Mouse (Mus musculus) lung, embryonic 15.5 days (tissue): ENCODE measurements around the gene Gmpr2. TPM values are rescaled to one million over a fixed set of nuclear protein-coding genes. Genes with fewer than 3 reads are reported as not detected.

Experiments used
- polyA plus RNA-seq: library from polyadenylated mRNA; unstranded; fragments of >200 nt; fragmentation: Nextera tagmentation; extraction: Ambion mirVana; gene quantifications from 2 replicates; pipeline ENCODE4 v1.2.1, GENCODE M21; 2015

Gmpr2 gene
- polyA plus RNA-seq, 1 experiment from 2014 or later: 68.1 TPM

Other genes with a start within 250 kb of the Gmpr2 start
- 112 and 114 TPM in 2 replicates for gene Dhrs4, start 193.2 kb upstream of the Gmpr2 start, polyA plus RNA-seq
- gene Carmil3, start 181.3 kb upstream of the Gmpr2 start, polyA plus RNA-seq: 1.3 and 1.6 TPM in 2 replicates
- 0.11 and 0.23 TPM in 2 replicates for gene Cpne6, start 161.5 kb upstream of the Gmpr2 start, polyA plus RNA-seq
- gene Nrl, start 147.0 kb upstream of the Gmpr2 start, polyA plus RNA-seq: not detected in 2 replicates
- gene Pck2, start 131.7 kb upstream of the Gmpr2 start, polyA plus RNA-seq: 66.0 and 67.2 TPM in 2 replicates
- gene Dcaf11, start 111.9 kb upstream of the Gmpr2 start, polyA plus RNA-seq: 67.7 and 72.6 TPM in 2 replicates
- 0.79 and 1.2 TPM in 2 replicates for gene A730061H03Rik, start 111.5 kb upstream of the Gmpr2 start, polyA plus RNA-seq
- 3.3 and 3.7 TPM in 2 replicates for gene Fitm1, start 96.3 kb upstream of the Gmpr2 start, polyA plus RNA-seq
- gene Psme1, start 93.8 kb upstream of the Gmpr2 start, polyA plus RNA-seq: 168 and 171 TPM in 2 replicates
- gene Emc9, start 86.6 kb upstream of the Gmpr2 start, polyA plus RNA-seq: 4.1 and 5.1 TPM in 2 replicates
- 234 and 238 TPM in 2 replicates for gene Psme2, start 80.8 kb upstream of the Gmpr2 start, polyA plus RNA-seq
- gene Rnf31, start 80.2 kb upstream of the Gmpr2 start, polyA plus RNA-seq: 14.5 and 16.0 TPM in 2 replicates
- gene Irf9, start 68.4 kb upstream of the Gmpr2 start, polyA plus RNA-seq: 12.5 and 14.4 TPM in 2 replicates
- gene Rec8, start 53.9 kb upstream of the Gmpr2 start, polyA plus RNA-seq: 22.9 and 25.5 TPM in 2 replicates
- 81.2 and 95.6 TPM in 2 replicates for gene Ipo4, start 36.0 kb upstream of the Gmpr2 start, polyA plus RNA-seq
- gene Gm49378, start 34.0 kb upstream of the Gmpr2 start, polyA plus RNA-seq: 0.44 and 2.0 TPM in 2 replicates
- gene Tm9sf1, start 28.1 kb upstream of the Gmpr2 start, polyA plus RNA-seq: 119 and 126 TPM in 2 replicates
- 0.88 and 1.1 TPM in 2 replicates for gene Tssk4, start 21.8 kb upstream of the Gmpr2 start, polyA plus RNA-seq
- 56.5 TPM in 2 replicates for gene Mdp1, start 11.4 kb upstream of the Gmpr2 start, polyA plus RNA-seq
- 509 and 542 TPM in 2 replicates for gene Nedd8, start 183 bp downstream of the Gmpr2 start, polyA plus RNA-seq
- gene Tinf2, start 9.9 kb downstream of the Gmpr2 start, polyA plus RNA-seq: 46.9 and 48.3 TPM in 2 replicates
- gene Tgm1, start 42.0 kb downstream of the Gmpr2 start, polyA plus RNA-seq: 2.2 and 2.8 TPM in 2 replicates
- gene Rabggta, start 50.3 kb downstream of the Gmpr2 start, polyA plus RNA-seq: 31.8 and 33.2 TPM in 2 replicates
- gene Dhrs1, start 73.7 kb downstream of the Gmpr2 start, polyA plus RNA-seq: 86.7 and 88.4 TPM in 2 replicates
- gene Nop9, start 73.8 kb downstream of the Gmpr2 start, polyA plus RNA-seq: 39.2 and 41.4 TPM in 2 replicates
- gene Cideb, start 86.5 kb downstream of the Gmpr2 start, polyA plus RNA-seq: 0.55 and 0.80 TPM in 2 replicates
- 0.25 and 0.35 TPM in 2 replicates for gene Ltb4r2, start 89.5 kb downstream of the Gmpr2 start, polyA plus RNA-seq
- gene Ltb4r1, start 94.0 kb downstream of the Gmpr2 start, polyA plus RNA-seq: 1.7 and 2.6 TPM in 2 replicates
- 14.3 and 18.0 TPM in 2 replicates for gene Adcy4, start 112.2 kb downstream of the Gmpr2 start, polyA plus RNA-seq
- gene Ripk3, start 116.9 kb downstream of the Gmpr2 start, polyA plus RNA-seq: 43.4 and 45.6 TPM in 2 replicates
- 50.9 and 52.7 TPM in 2 replicates for gene Nfatc4, start 151.2 kb downstream of the Gmpr2 start, polyA plus RNA-seq
- 19.5 and 19.7 TPM in 2 replicates for gene Nynrin, start 182.1 kb downstream of the Gmpr2 start, polyA plus RNA-seq
- gene Cbln3, start 212.5 kb downstream of the Gmpr2 start, polyA plus RNA-seq: 0.88 and 1.2 TPM in 2 replicates
- gene Khnyn, start 213.0 kb downstream of the Gmpr2 start, polyA plus RNA-seq: 18.3 and 18.8 TPM in 2 replicates
- 51.8 and 52.9 TPM in 2 replicates for gene Sdr39u1, start 228.4 kb downstream of the Gmpr2 start, polyA plus RNA-seq